Mouse (Mus musculus) G1E (cell line): Measurements from ENCODE around the gene C8g. TPM values are rescaled to one million over a fixed set of nuclear protein-coding genes. Genes with fewer than 3 reads are reported as not detected.
A peak's percentile ranks its signal among the peaks of the same experiment; 100 is the strongest.

Experiments used
- ATAC-seq: 2 replicates; pipeline ENCODE4 v1.8.0; 2016; ENCODE audit warnings: mild to moderate bottlenecking; ENCODE audit not compliant: insufficient number of reproducible peaks, poor library complexity, low FRiP score, severe bottlenecking; ENCODE audit errors: extremely low read depth
- DNase-seq: peaks from one replicate; pipeline ENCODE4 v3.0.0; 2012; ENCODE audit warnings: low spot score
- H3K27me3 ChIP-seq: 2 replicates; pipeline ENCODE4 v1.6.1; 2012; ENCODE audit warnings: mild to moderate bottlenecking, low read length, inconsistent platforms; ENCODE audit not compliant: insufficient read depth
- H3K36me3 ChIP-seq: replicated peaks from 2 replicates; pipeline ENCODE3; 2012; ENCODE audit warnings: mild to moderate bottlenecking, inconsistent platforms
- H3K4me1 ChIP-seq: 2 replicates; pipeline ENCODE4 v1.6.1; 2012; ENCODE audit warnings: low read depth, low read length, inconsistent platforms, mixed read lengths; ENCODE audit not compliant: insufficient read depth
- H3K4me3 ChIP-seq: 2 replicates; pipeline ENCODE4 v1.5.1; 2012; ENCODE audit warnings: low read depth, mild to moderate bottlenecking, inconsistent platforms, low read length, moderate library complexity, mixed read lengths
- H3K9me3 ChIP-seq: replicated peaks from 2 replicates; pipeline ENCODE4 v1.6.1; 2012; ENCODE audit warnings: inconsistent platforms
- CTCF ChIP-seq: IDR thresholded peaks from 2 replicates; pipeline ENCODE4 v1.5.1; 2012; ENCODE audit warnings: low read depth, low read length, inconsistent platforms, mixed read lengths
- GATA1 ChIP-seq: IDR thresholded peaks from 2 replicates; pipeline ENCODE4 v1.6.1; 2012; ENCODE audit warnings: borderline replicate concordance, low read length, inconsistent platforms, mixed read lengths
- GATA2 ChIP-seq: IDR thresholded peaks from 2 replicates; pipeline ENCODE4 v1.6.1; 2012; ENCODE audit warnings: low read depth, low read length, inconsistent platforms, borderline replicate concordance
- POLR2AphosphoS5 ChIP-seq: IDR thresholded peaks from 2 replicates; pipeline ENCODE4 v1.6.1; 2012; ENCODE audit warnings: low read depth, low read length, inconsistent platforms; ENCODE audit not compliant: insufficient replicate concordance
- TAL1 ChIP-seq: conservative IDR thresholded peaks from 2 replicates; pipeline ENCODE4 v1.6.1; 2012; ENCODE audit warnings: low read depth, low read length, inconsistent platforms, mixed read lengths
- polyA plus RNA-seq: library from polyadenylated mRNA; stranded (reverse); fragments of >175 nt; gene quantifications from 2 replicates; pipeline ENCODE4 v1.2.3, GENCODE M21; 2012
- total RNA-seq, 2 experiments: library from RNA; stranded (forward) in 1 of 2; stranded (reverse) in 1 of 2; fragments of 200-1000 nt in 1 of 2; fragments of >200 nt in 1 of 2; fragmentation: Nextera tagmentation in 1 of 2; gene quantifications; 2 replicates each; pipeline ENCODE4 v1.2.3; 2014 to 2017

Gene C8g
- total and polyA plus RNA-seq, 3 experiments, result 0.21 to 3.4 (median 2.2) TPM

DNA sequence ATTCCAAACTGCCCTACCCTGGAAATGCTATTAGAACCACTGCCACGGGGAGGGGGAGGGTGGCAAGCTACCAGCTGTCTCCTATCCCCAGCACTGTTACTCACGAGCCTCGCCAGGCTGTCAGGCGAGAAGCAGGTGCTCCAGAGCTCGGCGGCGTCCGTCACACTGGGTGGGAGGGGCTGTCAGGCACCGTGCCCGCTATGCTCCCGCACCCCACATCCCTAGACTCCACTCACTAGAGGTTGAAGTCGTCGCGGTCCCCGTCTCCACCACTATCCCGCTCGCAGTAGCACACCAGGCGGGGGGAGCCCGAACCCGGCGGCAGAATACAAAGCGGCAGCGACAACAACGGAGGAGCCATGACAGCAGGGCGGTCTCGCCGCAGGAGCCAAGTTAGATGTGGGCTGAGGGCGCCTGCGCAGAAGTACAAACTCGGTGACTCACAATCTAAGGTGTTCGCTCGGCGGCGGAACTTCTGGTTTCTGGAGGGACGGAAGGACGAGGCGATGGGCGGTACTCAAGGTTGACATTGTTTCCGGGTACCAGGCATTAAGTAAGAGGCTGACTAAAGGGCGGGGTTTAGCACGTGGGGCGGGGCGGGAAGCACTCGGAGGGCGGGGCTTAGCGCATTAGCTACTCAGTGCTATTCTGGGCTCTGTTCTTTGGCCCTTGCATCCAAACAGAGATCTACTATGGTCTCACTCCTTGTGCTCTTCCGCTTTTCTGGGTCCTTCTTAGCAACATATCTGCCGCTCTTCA, 40.8 kb downstream of the C8g start, which contains the start of gene Paxx:
Gene Paxx, minus strand, starts transcription at position 544 of the 759 bp plus-strand sequence.
- Histone ChIP-seq H3K36me3 (peaks cover 29% of the 10 kb centered on the region), H3K27me3 (peaks cover 14% of the 10 kb centered on the region), H3K4me3 (peak within 1 kb of the TSS; percentile 82), H3K4me1 (peaks cover 45% of the 10 kb centered on the region), H3K9me3 (no peaks in the 10 kb centered on the region)
- peak; percentile 95 for ATAC-seq
- TF ChIP-seq TAL1 (no peak), GATA2 (no peak), CTCF (no peak), POLR2AphosphoS5 (no peak), GATA1 (no peak)
- DNase-seq, result peak; percentile 92

DNA sequence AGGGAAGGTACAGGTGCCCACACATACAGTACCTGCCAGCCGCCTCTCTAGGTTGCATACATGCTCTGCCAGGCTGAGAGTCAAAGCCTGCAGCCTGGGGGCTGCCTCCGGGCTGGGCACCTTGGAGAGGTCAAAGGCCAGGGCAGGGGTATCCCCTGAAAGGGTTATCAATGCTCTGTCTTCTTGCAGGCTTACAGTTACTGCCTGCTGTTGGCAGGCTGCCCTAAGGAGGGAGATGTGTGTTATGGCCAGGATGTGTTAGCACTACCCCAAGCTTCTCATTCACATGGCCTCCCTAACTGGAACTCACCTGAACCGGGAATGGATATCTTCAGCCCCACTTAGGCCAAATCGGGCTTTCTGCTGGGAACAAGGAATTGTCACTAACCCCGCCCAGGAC, 41.4 kb downstream of the C8g start:
- Histone ChIP-seq H3K9me3 (no peaks in the 10 kb centered on the region), H3K36me3 (peaks cover 29% of the 10 kb centered on the region), H3K27me3 (peaks cover 16% of the 10 kb centered on the region), H3K4me1 (peaks cover 40% of the 10 kb centered on the region), H3K4me3 (peak overlapping the region; percentile 82)
- ATAC-seq, result no peak
- no peak for DNase-seq
- TF ChIP-seq CTCF (no peak), POLR2AphosphoS5 (no peak), GATA2 (no peak), TAL1 (no peak), GATA1 (no peak)

DNA sequence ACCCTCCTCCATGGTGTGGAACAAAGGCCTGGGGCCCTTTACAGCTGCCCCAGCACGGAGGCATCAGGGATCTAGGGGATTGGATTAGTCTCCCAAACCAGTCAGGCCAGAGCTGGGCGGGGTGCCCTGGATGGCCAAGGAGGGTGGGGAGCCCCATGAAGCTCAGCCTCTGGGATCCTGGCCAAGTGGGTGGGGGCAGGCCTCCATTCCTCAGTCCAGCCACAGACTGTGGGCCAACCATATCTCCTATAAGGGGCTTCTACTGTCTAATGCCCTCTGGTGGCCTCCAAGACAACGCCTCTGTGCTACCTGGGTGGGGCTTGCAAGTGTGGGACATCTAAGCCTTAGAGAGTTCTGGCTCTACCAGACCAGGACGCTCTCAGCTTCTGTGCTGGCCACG, 42.6 kb downstream of the C8g start:
- H3K27me3 ChIP-seq, result peaks cover 18% of the 10 kb centered on the region
- no peak for ATAC-seq

DNA sequence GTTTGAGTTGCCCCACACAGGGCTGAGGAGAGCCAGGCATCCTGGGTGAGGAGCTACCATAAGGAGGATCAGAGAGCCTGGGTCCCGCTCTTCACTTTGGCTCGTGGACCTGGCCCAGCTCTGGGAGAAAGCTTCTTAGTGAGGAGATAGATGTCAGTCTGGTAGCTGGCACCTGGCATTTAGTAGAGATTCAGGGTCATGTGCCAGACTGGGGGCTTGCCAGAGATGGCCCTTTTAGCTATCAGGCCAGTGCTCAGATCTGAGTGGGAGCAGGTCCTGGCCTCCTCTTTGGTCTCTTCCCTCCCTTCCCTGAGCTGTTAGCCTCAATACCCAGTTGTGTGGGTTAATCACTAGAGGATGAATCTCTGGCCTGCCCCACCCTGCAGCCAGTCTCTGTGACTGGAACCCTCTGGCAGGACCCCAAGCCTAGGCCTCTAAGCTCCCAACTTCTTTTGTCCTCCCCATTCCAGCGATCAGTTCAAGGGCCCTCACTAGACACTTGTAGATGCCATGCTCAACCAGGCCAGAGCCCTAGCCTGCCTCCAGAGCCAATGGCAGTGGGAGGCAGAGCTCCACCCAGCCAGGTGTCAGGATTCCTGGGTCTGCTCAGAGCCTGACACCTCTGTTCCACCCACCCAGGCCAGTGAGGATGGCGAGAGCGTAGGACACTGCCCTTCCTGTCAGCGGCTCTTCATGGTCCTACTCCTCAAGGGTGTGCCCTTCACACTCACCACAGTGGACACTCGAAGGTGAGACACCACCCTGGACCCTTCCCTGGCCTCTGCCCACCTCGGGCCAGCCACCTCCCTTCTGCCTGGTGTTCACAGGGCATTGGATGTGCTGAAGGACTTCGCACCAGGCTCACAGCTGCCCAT, 44.3 kb downstream of the C8g start:
- no peak for TF ChIP-seq GATA1
- TF ChIP-seq CTCF, result no peak
- no peak for TF ChIP-seq TAL1
- no peak for TF ChIP-seq GATA2
- TF ChIP-seq POLR2AphosphoS5, result no peak
- Histone ChIP-seq H3K36me3 (peaks cover 29% of the 10 kb centered on the region), H3K4me3 (no peak overlapping the region), H3K9me3 (no peaks in the 10 kb centered on the region), H3K4me1 (peaks cover 35% of the 10 kb centered on the region), H3K27me3 (peaks cover 18% of the 10 kb centered on the region)
- ATAC-seq (no peak), DNase-seq (no peak)

More for the DNA sequence above, 42.6 kb downstream of the C8g start:
- TF ChIP-seq CTCF (no peak), GATA1 (no peak), GATA2 (no peak), POLR2AphosphoS5 (no peak)
- peak; percentile 16 for DNase-seq
- peaks cover 35% of the 10 kb centered on the region for H3K4me1 ChIP-seq
- H3K36me3 ChIP-seq, result peaks cover 29% of the 10 kb centered on the region
- H3K9me3 ChIP-seq, result no peaks in the 10 kb centered on the region
- H3K4me3 ChIP-seq, result no peak overlapping the region

DNA sequence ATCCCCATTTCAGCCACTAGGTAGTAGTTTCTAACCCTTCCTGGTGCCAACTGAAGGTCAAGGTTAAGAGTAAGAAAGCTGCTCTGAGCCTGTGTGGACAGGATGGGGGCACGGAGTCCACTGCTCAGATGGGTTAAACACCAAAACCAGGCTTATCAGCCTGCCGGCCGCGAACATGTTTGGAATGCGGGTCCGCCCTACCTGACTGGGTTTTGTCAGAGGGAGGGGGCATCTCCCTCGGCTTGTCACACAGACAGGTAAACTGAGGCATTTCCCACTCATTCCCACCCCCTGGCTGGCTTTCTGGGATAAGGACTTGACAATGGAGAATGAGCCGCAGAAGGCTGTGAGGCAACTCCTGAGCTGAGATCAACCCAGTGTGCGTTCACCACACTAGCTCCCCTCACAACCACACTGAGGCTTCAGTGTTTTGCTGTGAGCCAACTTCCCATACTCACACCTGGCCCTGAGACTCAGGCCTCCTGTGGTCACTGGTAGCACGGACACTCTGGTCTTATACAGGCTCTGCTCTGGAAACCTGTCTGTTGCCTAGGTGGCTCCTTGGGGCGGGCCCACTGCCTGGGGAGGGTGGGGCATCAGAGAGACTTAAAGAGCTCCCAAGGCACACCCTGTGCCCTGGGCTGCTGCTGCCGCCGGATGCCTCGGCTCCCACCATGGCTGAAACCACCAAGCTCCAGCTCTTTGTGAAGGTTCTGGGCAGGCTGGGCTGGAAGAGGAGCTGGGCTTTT, 45.1 kb downstream of the C8g start, which contains the start of gene Clic3:
Gene Clic3, plus strand, starts transcription at position 634 of the 749 bp plus-strand sequence.
- Histone ChIP-seq H3K9me3 (no peaks in the 10 kb centered on the region), H3K4me3 (no peak within 1 kb of the TSS), H3K27me3 (peaks cover 18% of the 10 kb centered on the region), H3K36me3 (peaks cover 29% of the 10 kb centered on the region), H3K4me1 (peaks cover 29% of the 10 kb centered on the region)
- DNase-seq, result no peak
- TF ChIP-seq POLR2AphosphoS5 (no peak), TAL1 (no peak), GATA2 (no peak), GATA1 (no peak), CTCF (no peak)
- no peak for ATAC-seq

DNA sequence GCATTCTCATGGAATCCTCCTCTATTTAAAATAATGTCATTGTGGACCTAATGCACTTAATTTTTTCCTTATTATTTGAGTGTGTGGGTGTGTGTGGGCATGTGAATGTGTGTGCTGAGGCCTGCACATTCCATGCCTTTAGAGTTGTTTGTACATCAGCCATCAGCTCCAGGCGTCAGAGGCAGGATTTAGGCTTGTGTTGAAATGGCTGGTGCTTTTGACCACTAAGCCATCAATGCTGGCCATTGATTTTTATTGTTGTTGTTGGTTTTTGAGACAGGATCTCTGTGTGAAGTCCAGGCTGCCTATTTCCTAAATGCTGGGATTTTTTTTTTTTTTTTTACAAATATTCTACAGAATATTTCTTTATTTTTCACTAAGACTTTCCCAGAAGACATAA, 48.6 kb downstream of the C8g start:
- peaks cover 2% of the 10 kb centered on the region; the same call in 1 of the 2 replicates for H3K4me1 ChIP-seq
- TF ChIP-seq TAL1 (no peak), POLR2AphosphoS5 (no peak), GATA2 (no peak), GATA1 (no peak), CTCF (no peak)
- H3K27me3 ChIP-seq, result peaks cover 30% of the 10 kb centered on the region
- no peak overlapping the region for H3K4me3 ChIP-seq
- ATAC-seq (no peak), DNase-seq (no peak)
- H3K9me3 ChIP-seq, result no peaks in the 10 kb centered on the region
- H3K36me3 ChIP-seq, result peaks cover 9% of the 10 kb centered on the region
